Mouse (Mus musculus) erythroblast, adult 5-6 weeks (primary cell): Measurements from ENCODE around the gene Dnajb14. TPM values are rescaled to one million over a fixed set of nuclear protein-coding genes. Genes with fewer than 3 reads are reported as not detected.
"Not testable (repeated sequence)": the region's sequence is repeated elsewhere in the genome, so short reads cannot be mapped to it uniquely, and the experiment has no call there.

Experiments
- ATAC-seq: replicated peaks from 2 replicates; pipeline ENCODE4 v1.8.0; 2016; ENCODE audit warnings: moderate number of reproducible peaks, mild to moderate bottlenecking, moderate TSS enrichment, inconsistent platforms; ENCODE audit not compliant: poor library complexity, low FRiP score, severe bottlenecking
- total RNA-seq, 2 experiments: library from RNA; stranded (forward) in 1 of 2; stranded (reverse) in 1 of 2; fragments of 150-400 nt in 1 of 2; fragments of 200-764, 138-1000 nt in 1 of 2; gene quantifications; 2 replicates each; pipeline versions ENCODE4 v1.2.3 to v1.2.4; 2015 to 2017; ENCODE audit warnings: low replicate concordance in 2 of 2

Gene Dnajb14
- total RNA-seq, 2 experiments from 2014 or later = 3.7 TPM

DNA sequence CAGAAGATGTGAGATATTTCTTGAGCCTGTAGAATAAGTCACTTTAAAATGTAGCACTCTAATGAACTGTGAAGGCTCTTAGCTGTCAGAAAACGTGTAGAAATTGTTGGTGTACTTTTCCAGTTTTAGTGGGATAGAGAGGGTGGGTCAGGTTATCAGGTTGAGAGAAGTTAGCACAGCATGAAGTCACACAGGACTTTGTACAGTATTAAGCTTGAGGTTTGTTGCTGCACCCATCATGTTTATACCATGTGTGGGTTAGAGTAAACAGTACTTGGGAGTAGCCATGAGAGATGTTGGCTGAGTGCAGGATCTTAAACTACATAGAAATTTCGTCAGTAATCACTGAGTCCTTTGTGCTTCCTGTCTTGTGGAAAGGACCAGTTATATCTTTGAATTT lies 45.6 kb downstream of the Dnajb14 start:
- no peak for ATAC-seq

DNA sequence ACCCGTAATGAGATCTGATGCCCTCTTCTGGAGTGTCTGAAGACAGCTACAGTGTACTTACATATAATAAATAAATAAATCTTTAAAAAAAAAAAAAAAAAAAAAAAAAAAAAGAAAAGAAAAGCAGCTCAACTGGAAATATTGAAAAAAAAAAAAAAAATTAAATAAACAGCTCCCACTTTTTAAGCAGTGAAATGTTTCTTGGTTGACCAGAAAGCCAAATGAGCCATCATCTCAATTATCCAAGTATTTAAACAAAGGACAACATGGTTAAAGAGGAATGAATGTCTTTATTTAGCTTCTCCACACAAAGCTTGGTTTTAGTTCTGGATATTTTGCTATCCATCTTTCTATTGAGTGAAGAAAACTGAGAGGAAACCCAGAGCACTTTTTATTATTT lies 47.1 kb downstream of the Dnajb14 start:
- ATAC-seq = not testable (repeated sequence)

- ATAC-seq = no peak
Measured at GRCm38 (mm10) chr3:137917694-137918171, 50.3 kb downstream of the Dnajb14 start.

DNA sequence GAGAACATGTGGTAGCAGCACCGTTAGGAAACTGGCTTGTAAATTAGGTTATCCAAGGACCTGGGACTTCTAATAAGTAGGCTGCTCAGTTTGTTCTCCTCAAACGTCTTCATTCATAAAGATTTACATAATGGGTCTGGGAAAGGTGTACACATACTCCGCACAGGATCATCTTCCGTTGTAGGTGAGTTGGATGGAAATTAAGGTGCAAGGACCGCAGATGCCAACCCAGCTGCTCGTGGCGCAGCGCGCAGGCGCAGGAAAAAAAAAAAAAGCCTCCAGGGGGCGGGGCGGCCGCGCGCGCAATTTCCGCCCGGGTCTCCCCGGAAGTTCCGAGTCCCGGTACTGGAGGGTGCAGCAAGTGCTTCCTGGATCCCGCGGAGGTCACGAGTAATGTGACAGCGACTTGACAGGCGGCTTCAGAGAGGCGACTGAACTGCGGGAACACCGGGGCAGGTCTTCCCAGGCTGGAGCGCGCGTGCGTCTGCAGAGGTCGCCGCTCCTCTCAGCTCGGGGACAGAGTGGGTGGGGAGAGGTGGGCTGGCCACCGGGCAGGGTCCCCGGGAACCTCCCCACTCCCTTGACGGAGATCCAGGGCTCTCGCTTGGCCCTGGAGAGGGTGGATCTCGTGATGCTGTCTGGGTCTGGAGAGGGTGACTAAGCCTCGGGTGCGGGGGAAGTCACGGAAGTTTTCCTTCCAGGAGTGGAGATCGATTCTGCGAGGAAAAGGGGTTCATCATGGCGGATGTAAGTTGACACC lies 50.9 kb downstream of the Dnajb14 start, which contains the start of gene Lamtor3:
TSS of gene Lamtor3 (plus strand) at position 335 of the 760 bp plus-strand sequence.
- peak; percentile 95 for ATAC-seq

DNA sequence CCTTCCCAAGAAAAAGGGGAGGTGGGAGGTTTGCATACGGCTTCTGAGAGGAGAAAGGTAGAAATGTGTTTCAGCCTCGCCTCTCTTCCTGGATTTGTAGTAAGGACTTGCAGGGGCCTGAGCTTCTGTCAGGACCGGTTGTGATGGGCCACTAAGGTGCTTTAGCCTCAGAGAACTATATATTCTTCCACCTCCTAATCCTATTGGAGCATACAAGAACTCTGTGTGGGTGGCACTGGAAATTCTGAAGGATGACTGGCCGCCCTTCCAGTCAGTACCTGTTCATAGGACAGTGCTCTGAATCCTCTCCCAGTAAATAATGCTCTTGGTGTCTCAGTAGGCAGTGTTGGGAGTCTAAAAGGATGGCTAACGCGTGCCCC lies 51.4 kb downstream of the Dnajb14 start:
- ATAC-seq = peak; percentile 45; the same call in 1 of the 2 replicates

DNA sequence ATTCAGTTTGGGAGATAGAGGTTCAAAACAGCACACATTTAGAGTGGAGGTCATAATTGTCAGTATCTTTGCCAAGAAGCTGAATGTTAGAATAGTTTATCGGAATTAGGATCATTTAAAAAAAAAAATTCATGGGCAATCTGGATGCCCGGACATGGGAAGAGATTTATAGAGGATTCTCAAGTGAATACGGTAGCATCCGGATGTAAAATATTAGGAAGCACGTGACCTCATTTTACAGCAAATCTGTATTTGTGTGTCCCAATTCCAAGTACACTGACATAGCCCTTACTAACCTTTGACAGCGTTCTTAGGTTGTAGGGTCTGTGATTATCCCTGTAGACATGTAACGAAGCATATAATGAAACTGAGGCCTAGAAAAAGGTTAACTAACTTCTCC lies 51.9 kb downstream of the Dnajb14 start:
- no peak for ATAC-seq

GRCm38 (mm10) chr3:137920594-137920993 lies 53.1 kb downstream of the Dnajb14 start:
- ATAC-seq = no peak

- ATAC-seq = no peak
Measured at GRCm38 (mm10) chr3:137927010-137927409, 59.5 kb downstream of the Dnajb14 start.

DNA sequence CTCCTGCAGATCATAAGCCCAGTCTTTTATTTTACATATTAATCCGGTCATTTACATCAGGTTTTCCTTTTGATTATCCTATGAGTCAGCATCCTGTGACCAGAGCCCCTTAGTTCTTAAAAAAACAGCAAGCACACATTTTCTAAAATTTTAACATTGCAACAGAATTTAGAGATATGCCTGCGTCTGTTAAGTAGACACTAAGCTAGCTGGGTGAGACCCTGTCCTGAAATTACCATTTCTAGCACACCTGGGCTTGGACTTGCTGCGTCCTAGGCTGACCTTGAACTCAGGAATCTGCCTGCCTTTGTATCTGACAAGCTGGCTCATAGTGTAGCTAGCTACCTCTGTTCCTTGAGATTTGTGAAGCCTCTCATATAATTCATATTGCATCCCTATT lies 62.5 kb downstream of the Dnajb14 start:
- no peak for ATAC-seq

- no peak for ATAC-seq
Measured at GRCm38 (mm10) chr3:137932748-137933147, 65.3 kb downstream of the Dnajb14 start.

DNA sequence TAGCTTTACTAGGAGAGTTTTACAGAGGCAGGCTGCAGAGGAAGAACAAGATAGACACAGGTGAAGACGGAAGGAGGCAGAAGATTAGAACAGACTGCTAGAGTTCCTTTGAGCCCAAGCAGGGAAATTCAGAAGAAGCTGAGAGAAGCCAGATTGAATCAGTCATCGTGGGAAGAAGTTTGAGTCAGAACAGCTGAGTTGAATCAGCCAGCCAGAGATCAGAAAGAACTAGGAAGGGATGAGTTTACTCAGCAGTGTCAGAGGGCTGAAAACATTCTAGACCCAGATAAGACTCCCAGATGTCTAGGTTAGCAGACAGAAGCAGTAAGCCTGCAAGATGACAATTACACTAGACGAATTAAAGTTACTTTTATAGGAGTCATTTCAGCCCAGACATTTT lies 66.5 kb downstream of the Dnajb14 start:
- no peak for ATAC-seq

DNA sequence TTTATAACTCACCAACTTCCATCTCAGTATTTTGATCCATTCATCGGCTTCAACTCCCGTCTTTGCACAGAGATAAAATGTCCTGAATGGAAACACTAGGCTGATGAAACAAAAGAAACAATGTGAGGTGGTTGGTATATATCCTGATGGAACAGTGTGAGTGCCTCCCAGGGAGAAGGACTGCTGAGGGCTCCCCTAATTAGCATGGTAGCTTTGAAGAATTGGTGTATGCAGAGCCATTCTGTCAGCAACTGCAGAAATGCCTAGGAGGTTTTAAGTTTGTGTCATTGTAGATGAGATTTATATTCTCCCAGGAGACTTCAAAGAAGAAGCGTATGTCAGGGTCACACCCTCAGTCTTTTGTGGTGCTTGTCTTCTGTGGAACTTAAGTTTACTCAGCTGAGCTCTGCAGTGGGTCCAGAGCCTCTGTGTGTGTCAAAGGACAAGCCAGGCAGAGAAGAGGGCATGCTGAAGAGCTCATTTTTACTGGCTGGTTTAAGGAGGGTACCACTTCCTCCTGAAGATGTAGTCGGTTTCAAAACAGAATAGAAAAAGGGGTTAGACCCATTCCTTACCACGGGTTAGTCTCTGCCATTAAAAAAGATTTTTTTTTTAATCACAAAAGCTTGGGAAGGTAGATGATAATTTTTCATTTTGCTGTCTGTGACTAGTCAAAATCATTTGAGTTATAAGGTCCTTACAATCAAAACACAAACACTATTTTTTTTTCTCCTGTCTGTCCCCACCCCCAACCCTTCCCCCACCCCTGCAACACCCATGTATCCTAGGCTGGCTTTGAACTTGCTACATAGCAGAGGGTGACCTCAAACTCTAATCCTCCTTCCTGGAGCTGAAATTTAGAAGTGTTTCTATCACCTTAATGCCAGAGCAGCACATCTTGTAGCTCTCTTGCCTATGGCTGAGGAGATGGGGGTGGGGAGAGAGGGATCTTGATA lies 68.4 kb downstream of the Dnajb14 start:
- ATAC-seq = no peak

GRCm38 (mm10) chr3:137936541-137936940 lies 69.1 kb downstream of the Dnajb14 start:
- no peak for ATAC-seq

DNA sequence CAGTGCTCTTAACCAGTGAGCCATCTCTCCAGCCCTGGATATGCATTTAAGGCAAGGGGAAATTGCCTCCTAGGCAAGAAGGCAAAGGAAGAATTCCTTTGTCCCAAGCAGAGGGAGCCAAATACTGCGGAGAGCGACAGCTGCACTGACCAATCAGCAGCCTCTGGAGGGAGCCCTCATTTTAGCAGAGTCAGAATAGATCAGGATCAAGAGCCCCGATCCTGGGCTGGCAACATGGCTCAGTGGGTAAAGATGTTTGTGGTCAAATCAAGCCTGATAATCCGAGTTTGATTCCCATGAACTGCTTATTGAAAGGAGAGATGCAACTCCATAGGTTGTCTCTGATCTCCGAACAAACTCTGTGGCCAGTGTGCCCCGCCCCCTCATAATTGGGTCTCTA lies 71.1 kb downstream of the Dnajb14 start:
- ATAC-seq = no peak

GRCm38 (mm10) chr3:137940757-137941156 lies 73.3 kb downstream of the Dnajb14 start:
- peak; percentile 80 for ATAC-seq

GRCm38 (mm10) chr3:137941555-137941954 lies 74.1 kb downstream of the Dnajb14 start:
- ATAC-seq = peak; percentile 53; the same call in 1 of the 2 replicates

- ATAC-seq = no peak
Measured at GRCm38 (mm10) chr3:137942098-137942622, 74.7 kb downstream of the Dnajb14 start.

- no peak for ATAC-seq
Measured at GRCm38 (mm10) chr3:137943737-137944154, 76.3 kb downstream of the Dnajb14 start.

GRCm38 (mm10) chr3:137946827-137947226 lies 79.4 kb downstream of the Dnajb14 start:
- no peak for ATAC-seq

DNA sequence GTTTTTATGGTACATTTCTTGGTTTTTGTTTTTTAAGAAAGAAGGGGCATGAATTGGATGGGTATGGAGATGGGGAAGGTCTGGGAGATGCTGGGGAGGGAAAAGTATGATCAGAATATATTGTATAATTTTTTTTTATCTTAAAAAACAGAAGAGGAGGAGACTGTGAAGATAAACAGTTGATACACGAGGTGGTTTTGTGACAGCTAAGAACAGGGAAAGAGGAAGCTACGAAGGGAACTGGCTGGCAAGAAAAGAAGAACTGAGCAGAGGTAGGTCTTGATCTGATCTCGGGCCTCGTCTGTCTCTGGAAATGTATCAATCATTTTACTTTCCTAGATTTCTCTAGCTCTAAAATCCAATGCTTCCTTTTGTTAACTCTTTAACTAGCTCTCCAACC lies 80.0 kb downstream of the Dnajb14 start:
- no peak for ATAC-seq
